Mouse (Mus musculus) forebrain, embryonic 13.5 days (tissue): ENCODE measurements around the gene Gm26897. TPM values are rescaled to one million over a fixed set of nuclear protein-coding genes. Genes with fewer than 3 reads are reported as not detected.

Experiments
- ATAC-seq: fragments of 200-750 bp; cut with Nextera tagmentation; 2 replicates; pipeline ENCODE4 v1.8.0; 2017
- H3K27ac ChIP-seq: fragments of 300-500 bp; sonication (generic); 2 replicates; pipeline ENCODE4 v1.5.1; 2015; ENCODE audit warnings: inconsistent platforms, mild to moderate bottlenecking, moderate library complexity
- H3K27me3 ChIP-seq: fragments of 300-500 bp; sonication (generic); 2 replicates; pipeline ENCODE4 v1.6.1; 2015; ENCODE audit warnings: mild to moderate bottlenecking, inconsistent platforms
- H3K36me3 ChIP-seq: fragments of 300-500 bp; sonication (generic); 2 replicates; pipeline ENCODE4 v1.6.1; 2015; ENCODE audit warnings: mild to moderate bottlenecking, inconsistent platforms; ENCODE audit not compliant: poor library complexity, severe bottlenecking
- H3K4me1 ChIP-seq: fragments of 300-500 bp; sonication (generic); 2 replicates; pipeline ENCODE4 v1.6.1; 2015; ENCODE audit warnings: inconsistent platforms
- H3K4me2 ChIP-seq: fragments of 300-500 bp; sonication (generic); 2 replicates; pipeline ENCODE4 v1.6.1; 2015; ENCODE audit warnings: inconsistent platforms, mild to moderate bottlenecking, moderate library complexity
- H3K4me3 ChIP-seq: fragments of 300-500 bp; sonication (generic); 2 replicates; pipeline ENCODE4 v1.5.1; 2015; ENCODE audit warnings: mild to moderate bottlenecking, inconsistent platforms
- H3K9ac ChIP-seq: fragments of 300-500 bp; sonication (generic); 2 replicates; pipeline ENCODE4 v1.6.1; 2015; ENCODE audit warnings: mild to moderate bottlenecking, inconsistent platforms
- H3K9me3 ChIP-seq: fragments of 300-500 bp; sonication (generic); replicated peaks from 2 replicates; pipeline ENCODE4 v1.6.1; 2016; ENCODE audit warnings: inconsistent platforms
- WGBS: fragments of 180-500 bp; shearing (Covaris S2); methylation state at CpG from one replicate; pipeline ENCODE4 v1.1.7; 2015; 5-methylcytosine and 5-hydroxymethylcytosine counted together
- polyA plus RNA-seq: library from polyadenylated mRNA; unstranded; fragments of >200 nt; fragmentation: Nextera tagmentation; extraction: Ambion mirVana; gene quantifications from 2 replicates; pipeline ENCODE4 v1.2.1, GENCODE M21; 2015

Gm26897 gene
- polyA plus RNA-seq, 1 experiment from 2014 or later: not detected

DNA sequence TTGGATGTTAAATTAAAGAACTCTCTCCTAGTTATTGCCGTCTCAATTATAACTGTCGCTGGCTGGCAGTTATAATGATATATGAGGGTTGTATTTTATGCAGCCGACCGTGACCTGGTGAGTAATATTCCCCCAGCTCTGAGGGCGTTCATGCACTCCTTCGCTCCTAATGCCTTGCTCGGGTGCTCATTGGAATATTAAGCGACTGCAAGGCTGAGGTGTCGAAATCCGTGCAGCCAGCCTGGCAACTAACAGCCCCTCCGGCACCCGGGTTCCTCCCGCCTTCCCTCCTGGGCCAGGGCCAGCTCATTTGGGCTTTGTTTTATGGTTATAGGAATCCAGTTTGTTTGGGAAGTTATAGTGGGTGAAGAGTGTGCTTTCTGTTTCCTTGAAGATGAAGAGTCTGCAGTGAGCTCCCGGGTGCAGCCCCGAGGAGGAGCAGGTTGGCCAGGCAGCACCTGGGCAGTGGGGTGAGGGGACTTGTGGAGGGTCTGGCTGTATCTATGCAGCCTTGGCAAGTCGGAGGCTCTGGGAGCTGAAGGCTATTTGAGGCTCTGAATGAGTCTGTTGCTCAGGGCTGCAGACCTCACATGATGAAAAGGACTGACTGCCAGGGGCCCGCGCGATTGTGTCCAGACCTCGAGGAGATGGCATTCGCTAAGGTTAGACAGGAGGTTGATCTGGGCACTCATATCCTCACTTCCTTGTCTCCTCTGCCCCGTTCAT is 8.4 kb upstream of the Gm26897 start:
- H3K9ac ChIP-seq: peak overlapping the region; percentile 50
- H3K9me3 ChIP-seq: no peaks in the 10 kb centered on the region
- H3K4me1 ChIP-seq: peaks cover 60% of the 10 kb centered on the region
- H3K36me3 ChIP-seq: no peaks in the 10 kb centered on the region
- peak overlapping the region; percentile 93 for H3K27ac ChIP-seq
- H3K4me3 ChIP-seq: peak overlapping the region; percentile 6; the same call in 1 of the 2 replicates
- H3K4me2 ChIP-seq: peak overlapping the region; percentile 44
- WGBS: 21% methylated on average over 22 of the region's 22 CpGs
- peak; percentile 69 for ATAC-seq
- no peaks in the 10 kb centered on the region for H3K27me3 ChIP-seq

DNA sequence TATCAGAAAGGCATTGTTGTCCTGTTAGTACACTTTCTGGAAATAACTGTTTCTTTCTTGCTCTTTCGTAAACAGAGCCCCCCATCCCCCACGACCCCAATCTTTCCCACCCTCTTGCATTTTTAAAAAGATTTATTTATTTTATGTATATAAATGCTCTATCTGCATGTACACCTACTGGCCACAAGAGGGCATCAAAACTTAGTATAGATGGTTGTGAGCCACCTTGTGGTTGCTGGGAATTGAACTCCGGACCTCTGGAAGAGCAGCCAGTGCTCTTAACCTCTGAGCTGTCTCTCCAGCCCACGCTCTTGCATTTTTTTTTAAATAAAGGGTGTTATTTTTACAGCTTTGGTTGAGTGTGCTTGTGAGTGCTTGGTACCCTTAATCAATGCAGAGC is 5.3 kb upstream of the Gm26897 start:
- H3K36me3 ChIP-seq: no peaks in the 10 kb centered on the region
- H3K4me3 ChIP-seq: no peak overlapping the region
- no peaks in the 10 kb centered on the region for H3K9me3 ChIP-seq
- H3K9ac ChIP-seq: no peak overlapping the region
- 76% methylated on average over 4 of the region's 4 CpGs for WGBS
- no peaks in the 10 kb centered on the region for H3K27me3 ChIP-seq
- no peak overlapping the region for H3K27ac ChIP-seq
- no peak for ATAC-seq
- H3K4me2 ChIP-seq: no peak overlapping the region
- peaks cover 51% of the 10 kb centered on the region for H3K4me1 ChIP-seq

DNA sequence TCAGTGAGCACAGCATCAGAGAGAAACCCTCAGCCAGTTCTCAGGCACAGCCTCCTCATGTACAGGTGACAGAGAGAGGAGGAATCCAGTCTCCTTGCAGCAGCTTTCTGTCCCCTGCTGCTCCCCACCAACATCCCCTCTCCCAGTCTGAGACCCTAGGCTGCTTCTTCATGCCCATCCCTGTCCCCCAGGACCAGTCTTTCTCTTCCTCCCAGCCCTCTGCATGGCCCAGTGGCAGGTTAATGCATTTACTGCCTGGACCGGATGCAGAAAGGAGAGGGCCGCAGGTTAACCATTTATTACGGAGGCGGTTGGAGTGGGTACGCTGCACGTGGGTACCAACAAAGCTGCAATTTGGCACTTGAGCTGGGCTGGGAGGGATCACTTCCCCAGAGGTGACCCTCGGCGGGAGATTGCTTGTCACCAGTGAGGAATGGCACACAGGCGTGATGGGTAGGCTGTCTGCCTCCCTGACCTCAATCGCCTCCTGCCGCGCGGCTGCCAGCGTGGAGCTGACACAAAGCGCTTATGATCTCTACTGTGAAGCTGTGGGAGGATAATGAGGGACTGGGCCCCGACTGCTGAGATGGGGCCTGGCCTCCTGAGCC is 3.1 kb upstream of the Gm26897 start:
- Histone ChIP-seq H3K4me3 (no peak overlapping the region), H3K4me1 (peaks cover 28% of the 10 kb centered on the region), H3K4me2 (peak overlapping the region; percentile 11; the same call in 1 of the 2 replicates), H3K9ac (peak overlapping the region; percentile 47), H3K27ac (peak overlapping the region; percentile 68), H3K36me3 (peaks cover 10% of the 10 kb centered on the region), H3K27me3 (no peaks in the 10 kb centered on the region), H3K9me3 (no peaks in the 10 kb centered on the region)
- ATAC-seq: peak; percentile 58; the same call in 1 of the 2 replicates
- 14% methylated on average over 16 of the region's 16 CpGs for WGBS

DNA sequence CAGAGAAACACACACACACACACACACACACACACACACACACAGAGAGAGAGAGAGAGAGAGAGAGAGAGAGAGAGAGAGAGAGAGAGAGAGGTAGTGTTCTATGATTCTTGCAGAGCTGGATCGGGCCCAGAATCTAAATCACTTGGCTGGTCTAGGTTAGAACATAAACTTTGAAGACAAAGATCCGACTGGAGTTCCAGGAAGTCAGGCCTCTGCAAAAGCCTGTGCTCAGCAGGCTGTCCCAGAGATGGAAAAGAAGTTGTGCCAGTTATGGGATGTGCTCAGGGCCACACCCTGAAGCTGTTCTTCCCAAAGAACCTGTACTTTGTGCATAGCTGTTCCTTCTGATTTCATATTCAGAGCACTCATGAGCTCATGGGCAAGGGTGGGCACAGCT is 1.5 kb upstream of the Gm26897 start:
- Histone ChIP-seq H3K27me3 (no peaks in the 10 kb centered on the region; the same call in 1 of the 2 replicates), H3K4me3 (no peak overlapping the region), H3K4me1 (peaks cover 17% of the 10 kb centered on the region), H3K9ac (no peak overlapping the region), H3K4me2 (no peak overlapping the region), H3K9me3 (no peaks in the 10 kb centered on the region), H3K27ac (no peak overlapping the region), H3K36me3 (peaks cover 10% of the 10 kb centered on the region)
- no peak for ATAC-seq
- 77% methylated on average over 2 of the region's 2 CpGs for WGBS

DNA sequence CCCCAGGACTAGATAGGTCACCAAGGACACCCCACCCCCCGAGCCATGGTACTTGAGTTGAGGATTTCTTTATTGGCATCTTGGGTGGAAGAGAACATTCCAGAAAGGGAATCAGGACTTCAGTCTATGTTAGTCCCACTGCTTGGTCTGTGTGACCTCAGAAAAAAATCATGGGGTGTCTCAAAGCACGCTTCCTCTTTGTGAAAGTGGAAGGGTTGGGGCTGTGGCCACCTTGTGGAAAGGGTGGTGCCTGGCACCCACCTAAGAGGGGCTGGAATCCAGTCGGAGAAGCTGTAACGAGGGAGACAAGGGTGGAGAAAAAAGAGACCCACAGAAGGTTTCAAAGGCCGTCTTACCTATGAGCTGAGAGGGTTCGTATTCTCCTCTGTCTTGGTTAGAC is 5.8 kb downstream of the Gm26897 start:
- peak overlapping the region; percentile 21; the same call in 1 of the 2 replicates for H3K27ac ChIP-seq
- H3K9ac ChIP-seq: no peak overlapping the region
- no peaks in the 10 kb centered on the region for H3K9me3 ChIP-seq
- peaks cover 8% of the 10 kb centered on the region for H3K36me3 ChIP-seq
- H3K4me1 ChIP-seq: peaks cover 44% of the 10 kb centered on the region
- peaks cover 6% of the 10 kb centered on the region; the same call in 1 of the 2 replicates for H3K27me3 ChIP-seq
- 70% methylated on average over 6 of the region's 6 CpGs for WGBS
- no peak overlapping the region for H3K4me3 ChIP-seq
- H3K4me2 ChIP-seq: no peak overlapping the region
- ATAC-seq: no peak

DNA sequence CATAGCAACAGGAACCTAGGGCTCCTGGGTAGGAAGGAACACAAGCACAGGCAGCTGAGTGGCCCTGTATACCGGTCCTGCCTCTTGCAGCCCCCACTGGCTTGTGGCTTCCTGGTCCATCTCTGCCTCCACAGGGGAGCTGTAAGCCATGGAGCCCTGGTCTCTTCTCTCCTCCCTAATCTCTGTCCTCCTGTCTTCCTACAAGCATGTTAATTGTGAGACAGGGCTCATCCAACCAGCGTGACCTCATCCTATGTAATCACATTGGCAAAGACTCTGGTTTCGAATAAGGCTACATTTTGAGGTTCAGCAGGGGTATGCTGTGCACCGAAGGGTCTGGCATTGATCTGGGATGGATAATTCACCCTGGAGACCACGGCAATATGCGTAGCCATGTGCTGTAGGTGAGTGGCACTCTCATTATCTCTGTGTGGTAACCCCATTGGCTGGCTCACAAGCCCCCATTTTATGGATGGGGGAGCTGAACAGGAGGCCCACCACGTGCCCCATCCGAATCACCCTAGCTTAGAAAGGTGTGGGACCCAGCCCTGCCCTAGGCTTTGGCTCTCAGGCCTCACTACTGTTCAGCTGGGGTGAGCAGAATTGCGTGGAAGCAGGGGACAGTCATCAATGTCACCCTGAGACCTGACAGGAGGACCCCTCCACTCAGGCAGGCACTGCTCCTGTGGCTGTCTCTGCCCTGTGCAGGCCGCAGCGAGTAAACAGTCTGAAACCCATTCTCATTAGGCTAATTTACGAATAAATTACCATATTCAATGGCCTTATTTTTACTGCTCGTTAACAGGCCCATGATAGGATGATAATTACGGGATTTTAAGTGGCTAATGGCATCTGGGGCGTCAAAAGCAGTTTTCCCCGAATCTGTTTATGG is 6.9 kb downstream of the Gm26897 start:
- Histone ChIP-seq H3K9me3 (no peaks in the 10 kb centered on the region), H3K27me3 (peaks cover 6% of the 10 kb centered on the region; the same call in 1 of the 2 replicates), H3K36me3 (peaks cover 9% of the 10 kb centered on the region; the same call in 1 of the 2 replicates), H3K9ac (0 out of 2 replicates have a peak overlapping the region, but pooled peaks have one; percentile 17), H3K4me1 (peaks cover 44% of the 10 kb centered on the region), H3K4me3 (0 out of 2 replicates have a peak overlapping the region, but pooled peaks have one; percentile 4), H3K27ac (peak overlapping the region; percentile 93), H3K4me2 (peak overlapping the region; percentile 44)
- ATAC-seq: peak; percentile 86
- 7% methylated on average over 16 of the region's 16 CpGs for WGBS

DNA sequence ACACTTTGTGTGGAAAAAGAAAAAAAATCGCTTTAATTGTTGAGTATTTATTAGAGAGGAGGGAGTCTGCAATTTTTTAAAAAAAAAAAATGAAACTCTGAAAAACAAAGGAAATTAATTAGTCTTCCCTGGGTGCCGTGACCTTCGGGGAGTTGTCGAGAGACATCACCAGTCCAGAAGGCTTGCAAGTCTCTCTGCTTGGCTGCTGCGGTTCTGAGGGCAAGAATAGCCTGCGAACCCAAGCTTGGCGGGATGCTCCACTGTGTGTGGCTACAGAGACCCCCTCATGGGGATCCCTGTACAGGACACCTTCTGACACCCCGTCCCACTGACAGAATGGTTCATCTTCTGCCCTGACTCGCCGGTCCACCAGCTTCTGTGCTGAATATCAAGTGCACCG is 7.6 kb downstream of the Gm26897 start:
- Histone ChIP-seq H3K27ac (peak overlapping the region; percentile 93), H3K9ac (peak overlapping the region; percentile 51), H3K4me3 (0 out of 2 replicates have a peak overlapping the region, but pooled peaks have one; percentile 2), H3K36me3 (peaks cover 16% of the 10 kb centered on the region; the same call in 1 of the 2 replicates), H3K27me3 (peaks cover 6% of the 10 kb centered on the region; the same call in 1 of the 2 replicates), H3K4me1 (peaks cover 44% of the 10 kb centered on the region), H3K4me2 (peak overlapping the region; percentile 44), H3K9me3 (0 out of 2 replicates have a peak, but pooled peaks cover 2% of the 10 kb centered on the region)
- ATAC-seq: peak; percentile 36
- WGBS: 3% methylated on average over 11 of the region's 11 CpGs

DNA sequence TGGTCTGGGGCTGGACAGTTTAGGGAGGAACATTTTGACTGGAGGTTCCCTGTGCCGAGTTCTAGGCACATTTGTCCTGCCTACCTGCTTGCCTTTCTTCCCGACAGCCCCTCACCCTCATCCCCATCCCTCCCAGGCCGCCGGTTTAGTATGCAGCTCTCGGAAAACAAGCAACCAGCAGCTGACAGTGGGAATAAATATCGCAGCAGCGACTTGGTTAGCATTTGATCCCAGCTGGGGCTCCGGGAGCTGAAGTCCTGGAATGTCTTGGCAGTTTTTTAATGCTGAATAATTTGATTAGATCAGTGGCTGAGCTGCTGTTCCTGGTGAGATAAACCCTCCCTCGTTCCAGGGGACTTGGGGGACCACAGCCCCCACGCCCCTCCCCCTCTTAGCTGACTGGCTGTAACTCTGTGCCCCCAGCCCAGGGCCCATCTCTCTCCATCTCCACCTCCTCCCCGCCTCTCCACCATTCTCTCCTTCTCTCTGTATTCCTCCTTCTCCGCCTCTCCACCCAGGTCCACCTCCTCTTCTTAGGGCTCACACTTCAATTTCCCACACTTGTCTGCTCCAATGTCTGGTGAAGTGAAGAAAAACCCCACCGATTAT is 8.7 kb downstream of the Gm26897 start:
- WGBS: 6% methylated on average over 13 of the region's 13 CpGs
- Histone ChIP-seq H3K27ac (peak overlapping the region; percentile 93), H3K4me3 (no peak overlapping the region)

DNA sequence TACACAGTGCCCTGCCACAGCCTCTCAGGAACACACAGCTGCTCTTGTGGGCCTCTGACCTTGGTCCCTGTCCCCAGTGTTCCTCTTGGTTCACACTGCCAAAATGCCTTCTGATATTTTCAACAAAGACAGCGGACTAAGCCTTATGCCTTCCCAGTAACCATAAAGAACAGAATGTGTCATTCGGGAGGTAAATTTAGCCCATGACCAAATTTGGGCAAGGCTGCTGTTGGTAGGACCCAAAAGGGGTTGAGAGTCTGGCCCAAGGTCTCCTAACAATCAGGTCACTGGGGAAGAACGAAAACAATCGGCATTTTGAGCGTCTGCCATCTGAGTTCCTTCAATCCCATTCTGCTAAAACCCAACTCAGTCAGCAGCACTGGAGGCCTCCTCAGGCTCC is 15.9 kb downstream of the Gm26897 start:
- H3K4me3 ChIP-seq: no peak overlapping the region
- 85% methylated on average over 5 of the region's 5 CpGs for WGBS
- H3K9me3 ChIP-seq: 0 out of 2 replicates have a peak, but pooled peaks cover 3% of the 10 kb centered on the region
- no peak overlapping the region for H3K9ac ChIP-seq
- no peaks in the 10 kb centered on the region for H3K27me3 ChIP-seq
- H3K27ac ChIP-seq: peak overlapping the region; percentile 92
- peaks cover 40% of the 10 kb centered on the region for H3K4me1 ChIP-seq
- peaks cover 16% of the 10 kb centered on the region; the same call in 1 of the 2 replicates for H3K36me3 ChIP-seq
- no peak for ATAC-seq
- H3K4me2 ChIP-seq: no peak overlapping the region

More for the DNA sequence above, 8.7 kb downstream of the Gm26897 start:
- Histone ChIP-seq H3K27me3 (peaks cover 6% of the 10 kb centered on the region; the same call in 1 of the 2 replicates), H3K9me3 (0 out of 2 replicates have a peak, but pooled peaks cover 3% of the 10 kb centered on the region), H3K4me2 (peak overlapping the region; percentile 44), H3K4me1 (peaks cover 44% of the 10 kb centered on the region), H3K9ac (peak overlapping the region; percentile 51), H3K36me3 (peaks cover 20% of the 10 kb centered on the region; the same call in 1 of the 2 replicates)
- ATAC-seq: peak; percentile 50

DNA sequence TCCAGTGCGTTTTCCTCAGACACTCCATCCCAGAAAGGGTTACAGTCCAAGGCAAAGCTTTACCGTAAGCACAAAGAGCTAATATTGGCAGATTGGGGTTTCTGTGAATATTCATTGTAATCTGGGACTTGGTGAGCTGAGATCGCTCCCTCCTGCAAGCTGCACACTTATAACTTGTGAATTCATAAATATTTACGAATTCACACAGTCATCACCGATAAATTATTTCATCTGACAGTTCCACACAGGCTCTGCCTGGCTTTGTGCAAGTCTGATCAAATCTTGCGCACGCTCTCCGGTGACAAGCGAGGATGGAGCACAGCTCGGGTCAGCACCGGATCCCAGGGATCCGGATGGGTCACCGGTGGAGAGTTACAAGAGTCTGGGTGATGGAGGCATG is 16.4 kb downstream of the Gm26897 start:
- peaks cover 11% of the 10 kb centered on the region; the same call in 1 of the 2 replicates for H3K36me3 ChIP-seq
- peaks cover 45% of the 10 kb centered on the region for H3K4me1 ChIP-seq
- peak overlapping the region; percentile 21; the same call in 1 of the 2 replicates for H3K4me2 ChIP-seq
- peak; percentile 70 for ATAC-seq
- H3K4me3 ChIP-seq: no peak overlapping the region
- WGBS: 56% methylated on average over 13 of the region's 13 CpGs
- 0 out of 2 replicates have a peak, but pooled peaks cover 3% of the 10 kb centered on the region for H3K9me3 ChIP-seq
- peak overlapping the region; percentile 43 for H3K9ac ChIP-seq
- H3K27me3 ChIP-seq: no peaks in the 10 kb centered on the region
- H3K27ac ChIP-seq: peak overlapping the region; percentile 92
